Mouse (Mus musculus) C2C12 (cell line): Measurements from ENCODE around the gene Zfp273. TPM values are rescaled to one million over a fixed set of nuclear protein-coding genes. Genes with fewer than 3 reads are reported as not detected.

Experiments
- H3K27me3 ChIP-seq: one replicate; pipeline ENCODE4 v1.6.1; 2011; ENCODE audit not compliant: control insufficient read depth, insufficient read depth, insufficient read length
- H3K36me3 ChIP-seq: one replicate; pipeline ENCODE4 v1.6.1; 2011; ENCODE audit not compliant: control insufficient read depth, insufficient read depth
- H3K4me3 ChIP-seq: one replicate; pipeline ENCODE4 v1.5.1; 2011; ENCODE audit warnings: mild to moderate bottlenecking, control low read depth; ENCODE audit not compliant: poor library complexity, insufficient read depth, severe bottlenecking
- H3K79me2 ChIP-seq: one replicate; pipeline ENCODE4 v1.6.1; 2011; ENCODE audit not compliant: control insufficient read depth, insufficient read depth
- H3K79me3 ChIP-seq: one replicate; pipeline ENCODE4 v1.6.1; 2011; ENCODE audit warnings: low read depth, control low read depth
- H3ac ChIP-seq: one replicate; pipeline ENCODE3; 2011; ENCODE audit warnings: low read depth; ENCODE audit not compliant: control insufficient read depth, insufficient read length
- CEBPB ChIP-seq: IDR thresholded peaks from one replicate; pipeline ENCODE4 v1.6.1; 2011; ENCODE audit warnings: low read depth, mild to moderate bottlenecking, control low read depth, moderate library complexity
- CTCF ChIP-seq: IDR thresholded peaks from one replicate; pipeline ENCODE4 v1.5.1; 2011; ENCODE audit not compliant: control insufficient read depth, insufficient read depth, insufficient read length
- FOSL1 ChIP-seq: IDR thresholded peaks from one replicate; pipeline ENCODE4 v1.8.0; 2011; ENCODE audit warnings: mild to moderate bottlenecking, low read length; ENCODE audit not compliant: poor library complexity, insufficient read depth, severe bottlenecking
- MAX ChIP-seq: IDR thresholded peaks from one replicate; pipeline ENCODE4 v1.6.1; 2011; ENCODE audit warnings: mild to moderate bottlenecking, control low read depth
- MYOD1 ChIP-seq: IDR thresholded peaks from one replicate; pipeline ENCODE4 v1.6.1; 2011; ENCODE audit warnings: low read depth; ENCODE audit not compliant: control insufficient read depth, insufficient read length
- MYOG ChIP-seq: IDR thresholded peaks from one replicate; pipeline ENCODE4 v1.6.1; 2011; ENCODE audit not compliant: control insufficient read depth, insufficient read length; ENCODE audit errors: extremely low read depth
- USF1 ChIP-seq: IDR thresholded peaks from one replicate; pipeline ENCODE4 v1.6.1; 2011; ENCODE audit warnings: low read depth, mild to moderate bottlenecking, control low read depth, moderate library complexity
- polyA plus RNA-seq: library from polyadenylated mRNA; unstranded; fragments of >200 nt; fragmentation: generic; extraction: Trizol; gene quantifications from one replicate; pipeline ENCODE4 v1.2.1, GENCODE M21; 2012; ENCODE audit warnings: missing spikeins

The Zfp273 gene
- polyA plus RNA-seq, 1 experiment, result 0.22 TPM

GRCm38 (mm10) chr13:67844119-67844852 is 30.7 kb downstream of the Zfp273 start:
- Histone ChIP-seq H3ac (peak overlapping the region; percentile 23), H3K79me3 (no peaks in the 10 kb centered on the region), H3K4me3 (no peak overlapping the region), H3K36me3 (no peaks in the 10 kb centered on the region), H3K79me2 (no peaks in the 10 kb centered on the region), H3K27me3 (no peaks in the 10 kb centered on the region)
- TF ChIP-seq MAX (no peak), CTCF (no peak), CEBPB (no peak), USF1 (no peak), MYOG (no peak), FOSL1 (no peak)

GRCm38 (mm10) chr13:67844853-67845194 is 31.3 kb downstream of the Zfp273 start:
- TF ChIP-seq CTCF (no peak), MYOG (no peak), MYOD1 (no peak), MAX (no peak), USF1 (no peak), FOSL1 (no peak), CEBPB (no peak)
- Histone ChIP-seq H3K4me3 (no peak overlapping the region), H3K27me3 (no peaks in the 10 kb centered on the region), H3K79me3 (no peaks in the 10 kb centered on the region), H3K79me2 (no peaks in the 10 kb centered on the region), H3K36me3 (no peaks in the 10 kb centered on the region), H3ac (no peak overlapping the region)

- Histone ChIP-seq H3K27me3 (no peaks in the 10 kb centered on the region), H3K4me3 (no peak overlapping the region), H3ac (no peak overlapping the region), H3K36me3 (no peaks in the 10 kb centered on the region), H3K79me2 (no peaks in the 10 kb centered on the region), H3K79me3 (no peaks in the 10 kb centered on the region)
- TF ChIP-seq MAX, result no peak
- TF ChIP-seq CEBPB, result no peak
- no peak for TF ChIP-seq CTCF
- TF ChIP-seq USF1, result no peak
- no peak for TF ChIP-seq MYOG
- TF ChIP-seq MYOD1, result no peak
- TF ChIP-seq FOSL1, result no peak
Observed at GRCm38 (mm10) chr13:67850361-67850760, 36.8 kb downstream of the Zfp273 start.

GRCm38 (mm10) chr13:67853130-67853529 is 39.6 kb downstream of the Zfp273 start:
- H3K79me2 ChIP-seq, result no peaks in the 10 kb centered on the region
- no peaks in the 10 kb centered on the region for H3K27me3 ChIP-seq
- no peak overlapping the region for H3K4me3 ChIP-seq
- TF ChIP-seq FOSL1 (no peak), CTCF (no peak), CEBPB (no peak), MYOG (no peak), MAX (no peak), MYOD1 (no peak), USF1 (no peak)
- no peaks in the 10 kb centered on the region for H3K79me3 ChIP-seq
- no peaks in the 10 kb centered on the region for H3K36me3 ChIP-seq
- no peak overlapping the region for H3ac ChIP-seq

GRCm38 (mm10) chr13:67853983-67854382 is 40.4 kb downstream of the Zfp273 start:
- H3K79me2 ChIP-seq, result no peaks in the 10 kb centered on the region
- TF ChIP-seq CTCF (no peak), USF1 (no peak)
- no peaks in the 10 kb centered on the region for H3K27me3 ChIP-seq
- no peaks in the 10 kb centered on the region for H3K36me3 ChIP-seq
- no peaks in the 10 kb centered on the region for H3K79me3 ChIP-seq
- no peak overlapping the region for H3ac ChIP-seq
- no peak overlapping the region for H3K4me3 ChIP-seq

GRCm38 (mm10) chr13:67857317-67857716 is 43.8 kb downstream of the Zfp273 start:
- TF ChIP-seq CEBPB, result no peak
- no peak for TF ChIP-seq MYOD1
- no peak for TF ChIP-seq USF1
- TF ChIP-seq FOSL1, result no peak
- no peak for TF ChIP-seq CTCF
- Histone ChIP-seq H3K4me3 (no peak overlapping the region), H3ac (no peak overlapping the region), H3K27me3 (no peaks in the 10 kb centered on the region), H3K36me3 (no peaks in the 10 kb centered on the region), H3K79me2 (no peaks in the 10 kb centered on the region), H3K79me3 (no peaks in the 10 kb centered on the region)

GRCm38 (mm10) chr13:67862508-67862907 is 49.0 kb downstream of the Zfp273 start:
- Histone ChIP-seq H3K36me3 (no peaks in the 10 kb centered on the region), H3K79me3 (no peaks in the 10 kb centered on the region), H3K79me2 (no peaks in the 10 kb centered on the region), H3K27me3 (no peaks in the 10 kb centered on the region), H3K4me3 (no peak overlapping the region), H3ac (no peak overlapping the region)
- TF ChIP-seq FOSL1 (no peak), MYOG (no peak), MYOD1 (no peak), USF1 (no peak), MAX (no peak), CTCF (no peak), CEBPB (no peak)
